Mouse (Mus musculus) spleen, adult 2 months (tissue): ENCODE data around the gene Cars2.

ENCODE experiments used
- CTCF ChIP-seq: fragments of 200-500 bp; IDR thresholded peaks from 2 replicates; pipeline ENCODE4 v1.5.1; 2011; ENCODE audit warnings: mild to moderate bottlenecking, inconsistent platforms; ENCODE audit not compliant: insufficient read depth, insufficient read length, insufficient replicate concordance; ENCODE audit errors: extremely low read depth
- POLR2A ChIP-seq: fragments of 200-500 bp; IDR thresholded peaks from 2 replicates; pipeline ENCODE4 v1.6.1; 2011; ENCODE audit warnings: low read depth, low read length, inconsistent platforms

DNA sequence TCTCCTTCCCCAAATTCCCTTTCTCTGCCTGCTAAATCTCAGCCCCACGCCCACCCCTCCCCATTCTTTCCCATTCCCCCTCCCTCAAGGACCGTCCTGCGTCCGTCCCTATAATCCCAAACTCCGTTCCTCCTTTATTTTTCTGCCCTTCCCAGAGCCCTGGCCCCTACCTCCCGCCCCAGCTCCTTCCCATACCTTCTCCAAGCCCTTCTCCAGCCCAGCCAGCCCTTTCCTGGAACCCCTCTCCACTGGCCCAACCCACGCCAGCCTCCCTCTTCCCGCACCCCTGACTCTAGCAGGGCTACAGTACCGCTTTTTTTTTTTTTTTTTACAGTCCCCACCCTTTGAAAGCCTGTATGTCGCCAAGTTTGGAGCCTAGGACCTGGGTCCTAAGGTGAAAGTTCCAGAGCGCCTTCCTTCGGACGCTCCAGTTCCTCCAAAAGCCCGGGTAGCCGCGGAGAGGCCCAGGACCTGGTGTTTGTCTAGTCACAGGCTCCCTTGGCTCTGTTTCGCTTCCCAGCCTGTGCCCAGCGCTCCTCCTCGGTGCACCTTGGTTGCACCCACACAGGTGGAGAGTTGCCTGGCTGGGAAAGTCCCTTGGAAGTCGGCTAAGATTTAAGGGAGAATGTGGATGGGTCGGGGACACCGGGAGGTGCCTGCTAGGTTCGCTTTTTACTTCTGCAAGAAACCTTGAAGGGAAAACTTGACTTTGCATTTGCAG lies 71.6 kb downstream of the Cars2 start:
- no peak for TF ChIP-seq POLR2A
- TF ChIP-seq CTCF, result no peak
